Mouse (Mus musculus): ENCODE measurements around the gene Ttc9.
A peak's percentile ranks its signal among the peaks of the same experiment; 100 is the strongest.

Gene Ttc9

DNA sequence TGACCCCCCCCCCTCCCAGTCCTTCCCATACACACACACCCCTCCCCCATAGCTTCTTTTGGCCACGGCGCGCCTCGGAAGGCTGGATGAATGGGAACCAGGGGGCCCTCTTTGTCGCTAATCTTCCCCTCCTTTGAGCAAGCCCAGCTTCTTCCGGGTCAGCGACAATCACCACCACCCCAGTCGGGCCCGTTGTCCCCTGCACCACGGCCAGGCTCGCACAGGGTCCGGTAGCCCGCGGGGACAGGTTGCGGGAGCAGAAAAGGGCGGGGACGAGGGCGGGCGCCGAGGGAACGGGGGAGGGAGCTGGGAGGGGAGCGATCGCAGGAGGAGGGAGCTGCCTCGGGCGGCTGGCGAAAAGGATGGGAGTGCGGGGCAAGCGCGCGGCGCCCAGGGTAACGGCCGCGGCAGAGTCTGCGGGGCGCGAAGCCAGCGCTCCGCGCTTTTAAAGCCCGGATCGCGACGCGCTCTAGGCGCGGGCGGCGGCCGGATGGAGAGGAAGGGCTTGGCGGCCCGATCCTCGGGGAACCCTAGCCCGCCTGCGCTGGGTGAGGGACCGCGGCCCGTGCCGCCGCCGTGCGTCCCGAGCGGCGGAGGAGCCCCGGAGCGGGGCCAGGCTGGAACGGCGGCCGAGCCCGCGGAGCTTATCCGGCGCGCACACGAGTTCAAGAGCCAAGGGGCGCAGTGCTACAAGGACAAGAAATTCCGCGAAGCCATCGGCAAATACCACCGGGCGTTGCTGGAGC lies at the start of gene Ttc9:
Gene Ttc9 (plus strand): TSS at position 335 of the 746 bp plus-strand sequence.
- peak; percentile 12 for DNase-seq

DNA sequence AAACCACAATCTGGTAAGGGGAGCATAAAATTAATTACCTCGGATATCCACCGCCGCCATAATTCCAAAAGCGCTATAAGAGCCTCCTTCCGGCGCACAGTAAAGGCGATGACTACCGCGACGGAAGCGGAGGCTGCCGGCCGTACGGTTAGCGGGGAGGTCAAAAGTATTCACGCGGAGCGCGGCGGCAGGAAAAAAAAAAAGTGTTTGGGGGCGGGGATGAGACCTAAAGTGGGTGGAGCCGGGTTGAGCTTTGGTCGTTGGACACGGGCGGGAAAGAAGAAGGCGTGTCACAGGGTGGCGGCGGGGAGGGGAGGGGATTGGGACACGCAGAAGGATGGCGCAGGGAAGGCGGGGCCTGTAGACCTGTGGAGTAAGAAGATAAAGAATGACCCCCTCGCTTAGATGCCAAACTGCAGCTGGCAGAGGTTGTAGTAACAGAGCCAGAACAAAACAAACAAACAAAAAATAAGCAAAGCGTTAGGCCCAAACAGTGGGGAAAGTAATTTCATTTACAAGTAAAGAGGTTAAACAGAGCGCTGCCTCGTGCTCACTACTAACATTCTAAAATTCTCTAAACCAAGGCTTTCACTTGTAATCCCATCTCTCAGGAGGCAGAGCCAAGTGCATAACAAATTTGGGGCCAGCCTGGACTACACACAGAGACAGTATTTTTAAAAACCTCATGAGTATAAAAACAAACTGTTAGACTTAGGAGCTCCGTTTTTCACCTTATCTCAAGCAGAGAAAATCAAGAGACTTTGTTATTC lies 36.0 kb upstream of the Ttc9 start, which contains the start of gene Med6:
Gene Med6 (minus strand): TSS at position 107 of the 770 bp plus-strand sequence.
- peak; percentile 88 for DNase-seq

DNA sequence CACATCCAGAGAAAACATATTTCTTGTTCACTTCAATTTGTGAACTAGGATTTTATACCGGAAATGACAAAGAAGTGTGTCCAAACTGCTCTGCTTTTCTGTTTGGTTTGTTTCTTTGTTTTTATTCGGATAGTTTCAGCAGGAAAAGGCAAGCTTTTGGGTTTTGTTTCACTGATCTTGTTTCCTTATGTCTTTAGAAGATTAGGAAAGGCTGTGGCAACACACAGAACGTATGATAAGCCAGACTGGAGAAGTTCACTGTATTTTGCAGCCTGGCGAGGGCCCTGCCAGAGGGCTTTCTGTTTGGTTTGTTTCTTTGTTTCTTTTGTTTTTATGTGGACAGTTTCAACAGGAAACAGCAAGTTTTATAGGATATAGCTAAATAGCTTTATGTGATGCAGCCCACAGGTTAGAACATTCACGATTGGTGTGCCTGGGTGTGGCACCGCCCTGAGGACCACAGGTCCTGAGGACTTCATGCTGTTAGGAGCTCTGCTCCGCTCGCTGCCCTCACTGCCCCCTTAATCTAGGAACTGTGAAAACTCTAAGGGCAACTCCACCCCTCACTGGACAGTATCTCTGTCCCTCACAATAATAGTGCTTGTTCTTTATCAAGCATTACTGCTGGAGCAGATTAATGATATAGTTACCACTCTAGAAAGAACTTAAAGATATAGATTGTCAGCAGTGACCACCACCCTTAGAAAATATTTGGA lies 34.3 kb upstream of the Ttc9 start:
- no peak for DNase-seq

- DNase-seq: no peak
Observed at GRCm38 (mm10) chr12:81604995-81605784, 25.9 kb upstream of the Ttc9 start.

DNA sequence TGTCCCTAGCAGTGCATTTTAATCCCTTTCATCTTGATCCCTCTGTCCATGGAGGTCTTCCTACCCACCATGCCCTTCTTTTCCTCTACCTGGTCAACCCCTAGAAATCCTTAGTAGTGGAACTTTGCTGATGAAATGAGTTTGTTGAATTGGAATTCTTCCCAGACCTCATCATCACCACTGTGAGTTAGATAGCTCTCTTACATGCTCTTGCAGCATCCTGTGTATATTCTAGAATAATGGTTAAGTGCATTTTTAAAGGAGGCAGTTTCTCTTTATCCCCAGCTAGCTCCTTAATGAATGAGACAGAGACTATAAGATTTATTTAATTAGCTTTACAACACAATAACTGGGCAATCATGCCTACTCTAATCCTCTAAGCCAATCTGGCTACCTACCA lies 21.6 kb upstream of the Ttc9 start:
- DNase-seq: no peak

DNA sequence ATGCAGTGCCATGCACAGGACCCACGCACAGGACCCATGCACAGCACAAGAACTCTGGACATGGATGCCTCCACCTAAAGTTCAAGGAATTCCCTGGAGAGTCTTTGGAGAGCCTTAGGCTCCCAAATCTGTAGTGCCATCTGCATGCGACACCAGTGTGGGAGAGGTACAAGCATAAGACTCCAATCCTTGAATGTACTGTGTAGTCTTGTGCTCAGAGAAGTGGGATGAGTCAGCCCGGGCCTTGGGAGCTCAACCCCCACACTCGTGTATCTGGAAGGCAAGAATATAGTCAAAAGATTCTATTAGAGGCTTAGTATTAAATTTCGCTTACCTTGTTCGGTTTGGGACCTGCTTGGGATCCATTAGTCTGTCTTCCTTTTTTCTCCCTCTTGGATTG lies 15.2 kb upstream of the Ttc9 start:
- DNase-seq: no peak

GRCm38 (mm10) chr12:81616980-81617379 lies 14.1 kb upstream of the Ttc9 start:
- no peak for DNase-seq

GRCm38 (mm10) chr12:81619302-81619701 lies 11.7 kb upstream of the Ttc9 start:
- peak; percentile 80 for DNase-seq

DNA sequence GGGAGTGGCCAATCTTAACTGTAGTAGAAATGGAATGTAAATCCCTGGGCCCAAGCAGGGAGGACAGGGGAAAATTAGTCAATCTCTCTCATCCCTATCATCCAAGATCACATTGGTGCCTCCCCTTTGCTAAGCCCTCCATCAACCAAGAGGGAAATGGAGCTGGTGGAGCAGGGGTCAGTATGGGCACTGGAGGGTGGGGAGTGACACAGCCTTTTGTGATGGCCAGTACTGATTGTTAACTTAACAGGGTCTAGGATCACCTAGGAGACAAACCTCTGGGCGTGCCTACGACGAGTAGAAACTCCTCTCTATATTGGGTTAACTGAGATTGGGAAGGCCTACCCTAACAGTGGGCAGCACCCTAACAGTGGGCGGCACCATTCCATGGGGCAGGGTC lies 7.7 kb upstream of the Ttc9 start:
- no peak for DNase-seq

- no peak for DNase-seq
Observed at GRCm38 (mm10) chr12:81626226-81626861, 4.7 kb upstream of the Ttc9 start.

DNA sequence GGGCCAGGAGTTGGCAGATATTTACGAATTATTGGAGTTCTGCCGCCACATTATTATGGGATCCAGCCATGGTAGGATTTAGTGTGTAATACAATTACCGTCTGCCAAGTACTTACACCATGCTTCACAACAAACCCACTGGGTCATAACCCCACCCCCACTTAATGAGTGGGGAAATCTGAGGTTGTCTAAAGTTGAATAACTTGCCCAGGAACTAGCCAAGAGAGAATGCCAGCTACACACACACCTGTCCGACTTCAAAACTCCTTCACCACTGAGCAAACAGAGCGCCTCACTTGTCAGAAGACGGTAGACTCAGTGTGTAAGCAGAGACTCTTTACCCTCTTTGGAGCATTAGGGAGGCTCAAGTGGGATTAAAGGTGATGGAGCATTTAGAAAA lies 3.6 kb upstream of the Ttc9 start:
- DNase-seq: no peak

DNA sequence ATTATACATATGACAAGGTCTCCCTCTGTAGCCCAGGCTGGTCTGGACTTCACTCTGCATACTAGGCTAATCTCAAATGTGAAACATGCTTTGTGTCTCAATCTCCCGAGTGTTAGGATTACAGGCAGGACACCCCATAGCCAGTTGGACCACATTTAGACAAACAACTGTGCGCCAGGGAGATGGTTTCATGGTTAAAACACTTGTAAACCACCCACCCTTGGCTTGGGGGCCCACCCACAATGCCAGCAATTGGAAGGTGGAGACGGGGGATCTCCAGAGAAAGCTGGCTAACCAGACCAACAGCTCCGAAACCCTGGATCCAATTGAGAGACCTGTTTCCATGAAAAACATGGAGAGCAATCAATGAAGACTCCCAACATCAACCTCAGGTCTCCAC lies 3.0 kb upstream of the Ttc9 start:
- DNase-seq: no peak

DNA sequence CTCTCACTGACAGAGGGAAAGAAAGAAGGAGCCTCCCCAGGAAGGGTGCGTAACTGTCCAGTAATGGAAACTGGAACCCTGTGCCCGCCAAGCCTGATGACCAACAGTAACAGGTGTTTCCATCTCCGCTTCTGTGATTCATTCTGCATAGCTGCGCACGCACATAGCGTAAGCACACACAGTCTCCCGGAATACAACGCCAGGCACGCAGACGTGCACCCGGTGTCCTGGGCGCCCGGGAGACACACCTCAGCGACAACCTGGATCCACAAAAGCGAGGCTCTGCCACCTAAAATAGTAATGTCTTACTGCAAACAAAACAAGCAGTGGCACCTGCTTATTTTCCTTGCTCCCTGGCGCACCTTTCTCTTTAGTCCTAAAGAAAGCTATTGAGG lies 532 bp upstream of the Ttc9 start:
- DNase-seq: peak; percentile 7

- DNase-seq: peak; percentile 11
Observed at GRCm38 (mm10) chr12:81631661-81632401, 782 bp downstream of the Ttc9 start.

- no peak for DNase-seq
Observed at GRCm38 (mm10) chr12:81633246-81633645, 2.2 kb downstream of the Ttc9 start.

DNA sequence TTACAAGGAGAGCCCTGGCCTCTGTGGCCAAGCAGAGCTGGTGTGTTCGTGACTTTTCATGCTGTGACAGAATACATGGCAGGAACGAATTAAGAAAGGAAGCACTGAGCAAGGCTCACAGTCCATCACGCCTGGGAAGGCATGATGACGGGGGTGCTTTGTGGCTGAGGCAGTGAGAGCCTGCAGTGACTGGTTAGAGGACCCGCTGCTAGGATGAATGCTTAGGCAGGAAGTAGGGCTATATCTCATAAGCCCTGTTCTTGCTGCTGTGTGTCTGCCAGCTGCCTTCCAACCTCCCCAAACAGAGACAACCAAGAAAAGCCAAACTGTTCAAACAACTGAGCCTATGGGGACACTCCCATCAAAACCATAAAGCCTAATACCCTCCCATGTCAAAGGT lies 9.6 kb downstream of the Ttc9 start:
- DNase-seq: no peak

DNA sequence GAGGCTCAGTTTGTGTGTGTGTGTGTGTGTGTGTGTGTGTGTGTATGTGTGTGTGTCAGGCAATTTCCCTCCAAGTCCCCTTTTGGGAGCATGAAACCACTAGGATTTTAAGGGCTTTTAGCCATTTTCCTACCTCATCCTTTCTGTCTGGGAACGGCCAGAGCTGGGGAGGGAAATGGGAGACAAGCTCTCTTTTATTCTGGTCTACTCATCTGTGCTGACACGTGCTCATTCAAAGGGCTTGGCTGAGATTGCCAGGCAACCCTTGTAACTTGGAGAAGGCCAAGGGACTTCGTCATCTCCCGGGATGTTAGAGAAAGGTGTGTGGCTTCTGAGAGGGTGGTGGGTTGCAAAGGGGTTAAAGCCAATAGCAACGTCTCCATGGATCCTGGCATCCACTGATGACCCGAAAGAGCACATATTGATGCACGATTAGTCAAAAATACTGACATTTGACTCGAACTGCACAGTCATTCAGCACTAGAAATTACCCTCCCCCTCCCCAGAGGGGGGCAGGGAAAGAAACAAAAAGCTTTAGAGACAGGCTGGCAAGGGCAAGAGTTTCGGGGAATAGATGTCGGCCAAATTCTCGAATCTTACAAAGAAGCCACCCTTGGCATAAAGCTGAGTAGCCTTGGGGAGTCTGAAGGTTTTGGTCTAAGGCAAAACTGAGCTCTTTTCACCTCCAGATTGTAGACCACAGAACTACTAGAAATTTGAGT lies 11.5 kb downstream of the Ttc9 start:
- no peak for DNase-seq

- no peak for DNase-seq
Observed at GRCm38 (mm10) chr12:81646811-81647210, 15.8 kb downstream of the Ttc9 start.

DNA sequence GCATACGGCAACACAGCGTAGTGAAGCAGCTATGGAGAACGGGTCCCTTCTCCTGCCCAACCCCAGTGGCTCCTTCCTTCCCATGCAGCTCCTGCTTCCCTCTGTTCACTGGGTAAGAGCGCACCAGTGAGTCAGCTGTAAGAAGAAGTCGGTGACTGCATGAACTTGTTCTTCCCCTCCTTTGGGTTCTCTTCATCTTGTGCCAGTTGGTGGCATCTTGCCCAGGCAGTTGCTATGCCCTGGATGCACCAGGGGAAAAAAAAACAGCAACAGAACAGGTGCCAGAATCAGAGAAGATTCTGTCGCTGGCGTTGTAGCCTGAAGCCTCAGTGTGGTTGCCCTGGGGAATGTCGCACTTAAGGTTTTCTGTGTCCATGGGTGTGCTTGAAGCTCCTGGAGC lies 22.3 kb downstream of the Ttc9 start:
- no peak for DNase-seq

GRCm38 (mm10) chr12:81657321-81657720 lies 26.3 kb downstream of the Ttc9 start:
- DNase-seq: peak; percentile 3

DNA sequence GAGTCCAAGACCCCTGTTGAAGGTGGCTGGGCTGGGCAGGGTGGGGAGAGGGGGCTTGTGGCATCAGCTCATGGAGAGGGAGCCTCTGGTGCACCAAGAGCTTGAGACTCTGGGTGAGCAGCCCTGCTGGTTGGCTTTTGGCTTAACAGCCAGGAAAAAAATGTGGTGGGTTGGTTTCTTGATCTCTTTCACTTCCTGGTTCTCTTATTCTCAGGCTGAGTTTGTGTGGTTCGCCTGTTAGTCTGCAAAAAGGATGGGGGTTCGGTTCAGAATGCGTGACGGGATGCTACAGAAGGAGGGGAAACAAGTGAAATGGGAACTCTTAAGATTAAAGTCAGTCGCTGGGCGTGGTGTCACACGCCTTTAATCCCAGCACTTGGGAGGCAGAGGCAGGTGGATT lies 27.0 kb downstream of the Ttc9 start:
- DNase-seq: no peak
